10 mouse cellular contexts compared by ENCODE assay signal in genomic region chr15:43772718-43773117, GRCm38 (mm10).
DNase-seq lines count a peak whose midpoint lies in the region; ATAC-seq and TF ChIP-seq lines count a peak whose summit lies in the region.
"Had no signal": no experiment of that assay in that cellular context is flagged by ENCODE, and none has a peak within 500 bp of the region (broad histone marks: within the 10 kb centered on the region; RNA-seq: fewer than 3 reads in every experiment).

No protein-coding gene starts in this region.

- no peak for TF ChIP-seq EP300 in liver, embryonic 14.5 days (IDR thresholded peaks at IDR 0.05; ENCODE audit: low read depth)

- no peak overlapping the region for H3K9ac ChIP-seq in liver, embryonic 14.5 days (replicated peaks)
- H3K9ac ChIP-seq: embryonic facial prominence, embryonic 12.5 days; limb, embryonic 15.5 days had no signal

- no peak overlapping the region for H3K4me3 ChIP-seq in liver, embryonic 14.5 days (ENCODE audit: insufficient read depth in 1 of 2, low read depth in 2 of 2, low read length in 2 of 2)
- H3K4me3 ChIP-seq in thymus, adult 2 months (ENCODE audit: control insufficient read depth, insufficient read depth, low read length) = no peak overlapping the region
- H3K4me3 ChIP-seq: embryonic facial prominence, embryonic 12.5 days; limb, embryonic 15.5 days had no signal

- no peaks in the 10 kb centered on the region for H3K36me3 ChIP-seq in liver, embryonic 14.5 days (replicated peaks; ENCODE audit: control insufficient read depth, insufficient read depth, low read depth)
- no peaks in the 10 kb centered on the region for H3K36me3 ChIP-seq in thymus, adult 2 months (ENCODE audit: control insufficient read depth, insufficient read depth, low read length)
- H3K36me3 ChIP-seq: embryonic facial prominence, embryonic 12.5 days; limb, embryonic 15.5 days had no signal

- ATAC-seq in liver, embryonic 14.5 days (ENCODE audit: insufficient read depth) = no peak

- 15% methylated on average over 3 of the region's 3 CpGs for WGBS in liver, embryonic 14.5 days (ENCODE audit: insufficient replicate concordance)
- WGBS in thymus, adult 2 months = 45% methylated on average over 3 of the region's 3 CpGs

- TF ChIP-seq CTCF in liver, embryonic 14.5 days (IDR thresholded peaks at IDR 0.05; ENCODE audit: low read depth) = peak; percentile 36; the same call in 1 of the 2 replicates
- no peak for TF ChIP-seq CTCF in thymus, adult 2 months (IDR thresholded peaks at IDR 0.05; ENCODE audit: borderline replicate concordance, control insufficient read depth, extremely low read depth, insufficient read depth, low read length, poor library complexity)

- H3K27me3 ChIP-seq in liver, embryonic 14.5 days (ENCODE audit: control insufficient read depth, insufficient read depth, low read length) = no peaks in the 10 kb centered on the region
- no peaks in the 10 kb centered on the region for H3K27me3 ChIP-seq in thymus, adult 2 months (ENCODE audit: control insufficient read depth, insufficient read depth, low read length)
- H3K27me3 ChIP-seq: embryonic facial prominence, embryonic 12.5 days; limb, embryonic 15.5 days had no signal

- no peaks in the 10 kb centered on the region for H3K9me3 ChIP-seq in liver, embryonic 14.5 days (ENCODE audit: control insufficient read depth, low read length)
- H3K9me3 ChIP-seq: embryonic facial prominence, embryonic 12.5 days; limb, embryonic 15.5 days had no signal

- DNase-seq in adrenal gland, postnatal 10 days = peak; percentile 15
- no peak for DNase-seq in adrenal gland, adult 2 months
- DNase-seq in left cerebral cortex, adult 18-20 months (ENCODE audit: low spot score in 2 of 2) = peak; percentile 19 to 23
- DNase-seq in left cerebral cortex, adult 8-10 months (ENCODE audit: low spot score in 2 of 2) = no peak
- DNase-seq in embryo, embryonic 10.5 days (ENCODE audit: low spot score) = peak; percentile 66
- DNase-seq in liver, embryonic 14.5 days (ENCODE audit: low read depth in 3 of 3, low spot score in 3 of 3) = no peak
- DNase-seq in thymus, adult 2 months = no peak
- DNase-seq in kidney, adult 11 months = no peak

- no peaks in the 10 kb centered on the region for H3K4me1 ChIP-seq in liver, embryonic 14.5 days (replicated peaks; ENCODE audit: control insufficient read depth in 2 of 2, insufficient read depth in 2 of 2, low read length in 1 of 2)
- H3K4me1 ChIP-seq in thymus, adult 2 months (replicated peaks; ENCODE audit: control insufficient read depth, insufficient read depth, low read length) = no peaks in the 10 kb centered on the region
- H3K4me1 ChIP-seq: embryonic facial prominence, embryonic 12.5 days; limb, embryonic 15.5 days had no signal

- H3K27ac ChIP-seq in liver, embryonic 14.5 days = no peak overlapping the region
- no peak overlapping the region for H3K27ac ChIP-seq in thymus, adult 2 months (ENCODE audit: control insufficient read depth, insufficient read depth, low read length)
- H3K27ac ChIP-seq: embryonic facial prominence, embryonic 12.5 days; limb, embryonic 15.5 days had no signal

- no peak overlapping the region for H3K4me2 ChIP-seq in liver, embryonic 14.5 days (ENCODE audit: low read depth)
- H3K4me2 ChIP-seq: embryonic facial prominence, embryonic 12.5 days; limb, embryonic 15.5 days had no signal

- TF ChIP-seq POLR2A in thymus, adult 2 months (IDR thresholded peaks at IDR 0.05; ENCODE audit: control insufficient read depth, extremely low read depth, insufficient read depth, low read length, poor library complexity) = no peak

Comparison
In these comparisons a context has a peak if more than half of its experiments do, and no peak if none do; other contexts are left out.
1. DNase-seq: peak in adrenal gland, postnatal 10 days (single experiment), left cerebral cortex, adult 18-20 months (2 of 2) and embryo, embryonic 10.5 days (single experiment); none in adrenal gland, adult 2 months (single experiment), left cerebral cortex, adult 8-10 months (0 of 2), liver, embryonic 14.5 days (0 of 3), thymus, adult 2 months (single experiment) and kidney, adult 11 months (single experiment).